Mouse (Mus musculus) adrenal gland, postnatal 10 days (tissue): ENCODE data around the gene Rnaseh2a. TPM values are rescaled to one million over a fixed set of nuclear protein-coding genes. Genes with fewer than 3 reads are reported as not detected.

ENCODE experiments used
- microRNA-seq: library from miRNA; unstranded; fragments of <30 nt; microRNA quantifications from one replicate; pipeline ENCODE4 v1.2.0, GENCODE M21; 2021
- total RNA-seq, 2 experiments: library from RNA; stranded (reverse); gene quantifications; 2 replicates each; pipeline ENCODE4 v1.2.3; 2021

Rnaseh2a gene
- total RNA-seq, 2 experiments from 2014 or later, result 88.6 to 91.7 TPM

Small RNA genes lying within 50 kb of the gene (microRNA-seq; reads per million reads assigned to microRNA genes)
- not detected for gene Gm24197

Other genes starting within 250 kb of the Rnaseh2a start
- gene G430095P16Rik, start 246.8 kb downstream of the Rnaseh2a start, total RNA-seq, result under 1 TPM; 0.51 to 0.88 TPM
- 100 to 1,000 TPM; 145 to 200 TPM for gene Nfix, start 169.4 kb downstream of the Rnaseh2a start, total RNA-seq
- gene Dand5, start 146.9 kb downstream of the Rnaseh2a start, total RNA-seq, result 1 to 10 TPM; 5.0 to 6.9 TPM
- gene Gadd45gip1, start 138.2 kb downstream of the Rnaseh2a start, total RNA-seq, result 10 to 100 TPM; 39.2 to 40.0 TPM
- 100 to 1,000 TPM in 1 of 2 experiments, 10 to 100 TPM in 1; 89.4 to 108 TPM for gene Rad23a, start 129.1 kb downstream of the Rnaseh2a start, total RNA-seq
- gene Calr, start 122.8 kb downstream of the Rnaseh2a start, total RNA-seq, result 100 to 1,000 TPM; 404 to 492 TPM
- gene Farsa, start 112.8 kb downstream of the Rnaseh2a start, total RNA-seq, result 10 to 100 TPM; 52.0 to 52.4 TPM
- gene Syce2, start 97.7 kb downstream of the Rnaseh2a start, total RNA-seq, result 10 to 100 TPM; 16.1 to 21.1 TPM
- gene Gcdh, start 75.8 kb downstream of the Rnaseh2a start, total RNA-seq, result 10 to 100 TPM; 77.9 to 96.9 TPM
- gene Klf1, start 67.8 kb downstream of the Rnaseh2a start, total RNA-seq, result 1 to 10 TPM; 2.6 to 4.3 TPM
- gene Dnase2a, start 61.2 kb downstream of the Rnaseh2a start, total RNA-seq, result 10 to 100 TPM; 11.8 to 12.8 TPM
- gene Mast1, start 32.4 kb downstream of the Rnaseh2a start, total RNA-seq, result 1 to 10 TPM; 2.3 to 4.2 TPM
- gene Rtbdn, start 22.8 kb downstream of the Rnaseh2a start, total RNA-seq, result under 1 TPM in 1 of 2 experiments, not detected in 1; 0.21 TPM
- 1 to 10 TPM in 1 of 2 experiments, not detected in 1; 1.1 TPM for gene Gm49661, start 334 bp downstream of the Rnaseh2a start, total RNA-seq
- 100 to 1,000 TPM; 477 to 503 TPM for gene Prdx2, start 180 bp downstream of the Rnaseh2a start, total RNA-seq
- gene Junb, start 9.0 kb upstream of the Rnaseh2a start, total RNA-seq, result 100 to 1,000 TPM in 1 of 2 experiments, 10 to 100 TPM in 1; 28.7 to 134 TPM
- 1 to 10 TPM; 6.5 to 6.6 TPM for gene Hook2, start 20.8 kb upstream of the Rnaseh2a start, total RNA-seq
- not detected for gene Best2, start 44.8 kb upstream of the Rnaseh2a start, total RNA-seq
- 10 to 100 TPM; 86.5 to 92.4 TPM for gene Asna1, start 55.5 kb upstream of the Rnaseh2a start, total RNA-seq
- gene Trir, start 57.1 kb upstream of the Rnaseh2a start, total RNA-seq, result 100 to 1,000 TPM; 143 to 155 TPM
- 10 to 100 TPM; 56.6 to 59.7 TPM for gene Tnpo2, start 67.1 kb upstream of the Rnaseh2a start, total RNA-seq
- 10 to 100 TPM; 22.4 to 24.9 TPM for gene Fbxw9, start 90.3 kb upstream of the Rnaseh2a start, total RNA-seq
- gene Gm5741, start 98.2 kb upstream of the Rnaseh2a start, total RNA-seq, result 1 to 10 TPM in 1 of 2 experiments, not detected in 1; 1.2 TPM
- gene Dhps, start 102.0 kb upstream of the Rnaseh2a start, total RNA-seq, result 10 to 100 TPM; 35.7 to 36.5 TPM
- 10 to 100 TPM; 58.2 to 70.5 TPM for gene Wdr83os, start 111.0 kb upstream of the Rnaseh2a start, total RNA-seq
- 10 to 100 TPM; 25.7 to 29.8 TPM for gene Wdr83, start 111.5 kb upstream of the Rnaseh2a start, total RNA-seq
- 10 to 100 TPM; 52.7 to 56.6 TPM for gene Man2b1, start 113.5 kb upstream of the Rnaseh2a start, total RNA-seq
- 1 to 10 TPM; 3.7 to 3.9 TPM for gene Zfp791, start 153.3 kb upstream of the Rnaseh2a start, total RNA-seq
- not detected for gene Cks1brt, start 182.2 kb upstream of the Rnaseh2a start, total RNA-seq